Mouse (Mus musculus): Measurements from ENCODE around the gene Slc16a9. TPM values are rescaled to one million over a fixed set of nuclear protein-coding genes. Genes with fewer than 3 reads are reported as not detected.

Slc16a9 gene
- polyA plus RNA-seq, 2 experiments, result 2.6 to 3.3 TPM

GRCm38 (mm10) chr10:70250354-70250753 is 5.5 kb downstream of the Slc16a9 start:
- 82% methylated on average over 4 of the region's 4 CpGs for WGBS
- ATAC-seq (ENCODE audit: low FRiP score, low read depth) (no peak), DNase-seq (ENCODE audit: low spot score) (no peak)
- Histone ChIP-seq H3K4me1 (ENCODE audit: control insufficient read depth, insufficient read depth, low read length) (no peaks in the 10 kb centered on the region), H3K27me3 (ENCODE audit: control insufficient read depth, insufficient read depth, low read length) (peaks cover 10% of the 10 kb centered on the region), H3K27ac (replicated peaks; ENCODE audit: low read depth, low read length) (no peak overlapping the region), H3K9ac (ENCODE audit: low read depth, low read length, severe bottlenecking) (no peak overlapping the region), H3K4me3 (replicated peaks; ENCODE audit: low read length) (no peak overlapping the region), H3K9me3 (ENCODE audit: control insufficient read depth, low read length) (no peaks in the 10 kb centered on the region), H3K4me2 (replicated peaks; ENCODE audit: low read depth, low read length, severe bottlenecking) (no peak overlapping the region), H3K36me3 (ENCODE audit: control insufficient read depth, insufficient read depth, low read length) (no peaks in the 10 kb centered on the region)
- no peak for TF ChIP-seq POLR2A (IDR thresholded peaks at IDR 0.05; ENCODE audit: borderline replicate concordance, extremely low read depth, insufficient read depth, insufficient read length)

- H3K4me1 ChIP-seq (ENCODE audit: control insufficient read depth, insufficient read depth, low read length), result no peaks in the 10 kb centered on the region
- TF ChIP-seq POLR2A (IDR thresholded peaks at IDR 0.05; ENCODE audit: borderline replicate concordance, extremely low read depth, insufficient read depth, insufficient read length), result no peak
- ATAC-seq (ENCODE audit: low FRiP score, low read depth), result no peak
Observed at GRCm38 (mm10) chr10:70250766-70251165, 5.9 kb downstream of the Slc16a9 start.

GRCm38 (mm10) chr10:70254666-70255065 is 9.8 kb downstream of the Slc16a9 start:
- Histone ChIP-seq H3K9ac (ENCODE audit: low read depth, low read length, severe bottlenecking) (no peak overlapping the region), H3K4me2 (replicated peaks; ENCODE audit: low read depth, low read length, severe bottlenecking) (no peak overlapping the region), H3K4me3 (replicated peaks; ENCODE audit: low read length) (no peak overlapping the region), H3K4me1 (ENCODE audit: control insufficient read depth, insufficient read depth, low read length) (no peaks in the 10 kb centered on the region), H3K27me3 (ENCODE audit: control insufficient read depth, insufficient read depth, low read length) (no peaks in the 10 kb centered on the region), H3K9me3 (ENCODE audit: control insufficient read depth, low read length) (no peaks in the 10 kb centered on the region), H3K27ac (replicated peaks; ENCODE audit: low read depth, low read length) (no peak overlapping the region), H3K36me3 (ENCODE audit: control insufficient read depth, insufficient read depth, low read length) (no peaks in the 10 kb centered on the region)
- ATAC-seq (ENCODE audit: low FRiP score, low read depth) (no peak), DNase-seq (ENCODE audit: low spot score) (no peak)
- TF ChIP-seq POLR2A (IDR thresholded peaks at IDR 0.05; ENCODE audit: borderline replicate concordance, extremely low read depth, insufficient read depth, insufficient read length), result no peak
- 77% methylated on average over 4 of the region's 4 CpGs for WGBS

More at GRCm38 (mm10) chr10:70250766-70251165, 5.9 kb downstream of the Slc16a9 start:
- H3K27ac ChIP-seq (replicated peaks; ENCODE audit: low read depth, low read length), result no peak overlapping the region
- no peaks in the 10 kb centered on the region for H3K9me3 ChIP-seq (ENCODE audit: control insufficient read depth, low read length)
- no peak overlapping the region for H3K4me2 ChIP-seq (replicated peaks; ENCODE audit: low read depth, low read length, severe bottlenecking)
- H3K4me3 ChIP-seq (replicated peaks; ENCODE audit: low read length), result no peak overlapping the region
- no peak overlapping the region for H3K9ac ChIP-seq (ENCODE audit: low read depth, low read length, severe bottlenecking)
- no peak for DNase-seq (ENCODE audit: low spot score)
- no peaks in the 10 kb centered on the region for H3K36me3 ChIP-seq (ENCODE audit: control insufficient read depth, insufficient read depth, low read length)
- H3K27me3 ChIP-seq (ENCODE audit: control insufficient read depth, insufficient read depth, low read length), result peaks cover 10% of the 10 kb centered on the region
- WGBS, result 79% methylated on average over 6 of the region's 6 CpGs

- WGBS, result 90% methylated on average over 15 of the region's 15 CpGs
- DNase-seq (ENCODE audit: low spot score), result no peak
- Histone ChIP-seq H3K4me2 (replicated peaks; ENCODE audit: low read depth, low read length, severe bottlenecking) (no peak overlapping the region), H3K36me3 (ENCODE audit: control insufficient read depth, insufficient read depth, low read length) (no peaks in the 10 kb centered on the region), H3K4me3 (replicated peaks; ENCODE audit: low read length) (no peak overlapping the region), H3K9me3 (ENCODE audit: control insufficient read depth, low read length) (no peaks in the 10 kb centered on the region), H3K9ac (ENCODE audit: low read depth, low read length, severe bottlenecking) (no peak overlapping the region), H3K4me1 (ENCODE audit: control insufficient read depth, insufficient read depth, low read length) (no peaks in the 10 kb centered on the region), H3K27ac (replicated peaks; ENCODE audit: low read depth, low read length) (no peak overlapping the region), H3K27me3 (ENCODE audit: control insufficient read depth, insufficient read depth, low read length) (no peaks in the 10 kb centered on the region)
- no peak for TF ChIP-seq POLR2A (IDR thresholded peaks at IDR 0.05; ENCODE audit: borderline replicate concordance, extremely low read depth, insufficient read depth, insufficient read length)
- ATAC-seq (ENCODE audit: low FRiP score, low read depth), result no peak
Observed at GRCm38 (mm10) chr10:70255601-70256210, 10.8 kb downstream of the Slc16a9 start.

GRCm38 (mm10) chr10:70257029-70257428 is 12.1 kb downstream of the Slc16a9 start:
- no peak for DNase-seq (ENCODE audit: low spot score)
- no peak for ATAC-seq (ENCODE audit: low FRiP score, low read depth)

More at GRCm38 (mm10) chr10:70257029-70257428, 12.1 kb downstream of the Slc16a9 start:
- no peak for TF ChIP-seq POLR2A (IDR thresholded peaks at IDR 0.05; ENCODE audit: borderline replicate concordance, extremely low read depth, insufficient read depth, insufficient read length)
- 77% methylated on average over 4 of the region's 4 CpGs for WGBS
- Histone ChIP-seq H3K9me3 (ENCODE audit: control insufficient read depth, low read length) (no peaks in the 10 kb centered on the region), H3K4me3 (replicated peaks; ENCODE audit: low read length) (no peak overlapping the region), H3K4me2 (replicated peaks; ENCODE audit: low read depth, low read length, severe bottlenecking) (no peak overlapping the region), H3K36me3 (ENCODE audit: control insufficient read depth, insufficient read depth, low read length) (no peaks in the 10 kb centered on the region), H3K27ac (replicated peaks; ENCODE audit: low read depth, low read length) (no peak overlapping the region), H3K27me3 (ENCODE audit: control insufficient read depth, insufficient read depth, low read length) (no peaks in the 10 kb centered on the region), H3K9ac (ENCODE audit: low read depth, low read length, severe bottlenecking) (no peak overlapping the region), H3K4me1 (ENCODE audit: control insufficient read depth, insufficient read depth, low read length) (no peaks in the 10 kb centered on the region)
